Mouse (Mus musculus) lung, adult 2 months (tissue): ENCODE results near the gene Dhx33. TPM values are rescaled to one million over a fixed set of nuclear protein-coding genes. Genes with fewer than 3 reads are reported as not detected.

Experiments used
- DNase-seq: peaks from one replicate; pipeline ENCODE4 v3.0.0; 2022
- H3K4me1 ChIP-seq: fragments of 200-500 bp; 2 replicates; pipeline ENCODE4 v1.6.1; 2011; ENCODE audit warnings: low read length; ENCODE audit not compliant: control insufficient read depth, insufficient read depth
- H3K4me3 ChIP-seq: fragments of 200-500 bp; replicated peaks from 2 replicates; pipeline ENCODE3; 2011; ENCODE audit warnings: low read depth, mild to moderate bottlenecking, control low read depth, low read length; ENCODE audit errors: extremely low read depth
- CTCF ChIP-seq: fragments of 200-500 bp; IDR thresholded peaks from 2 replicates; pipeline ENCODE4 v1.5.1; 2011; ENCODE audit warnings: mild to moderate bottlenecking, low read length, control low read depth; ENCODE audit not compliant: insufficient read depth
- POLR2A ChIP-seq: fragments of 200-500 bp; IDR thresholded peaks from 2 replicates; pipeline ENCODE4 v1.6.1; 2011; ENCODE audit warnings: low read depth, mild to moderate bottlenecking, control low read depth, low read length, borderline replicate concordance; ENCODE audit errors: extremely low read depth
- WGBS: fragments of 180-500 bp; shearing (Covaris S2); methylation state at CpG from one replicate; pipeline ENCODE4 v1.1.7; 2018; 5-methylcytosine and 5-hydroxymethylcytosine counted together
- polyA plus RNA-seq: library from polyadenylated mRNA; depleted of rRNA; stranded (reverse); fragments of >200 nt; gene quantifications from 2 replicates; pipeline ENCODE4 v1.2.3, GENCODE M21; 2012

Gene Dhx33
- polyA plus RNA-seq, 1 experiment, result 20.5 TPM

DNA sequence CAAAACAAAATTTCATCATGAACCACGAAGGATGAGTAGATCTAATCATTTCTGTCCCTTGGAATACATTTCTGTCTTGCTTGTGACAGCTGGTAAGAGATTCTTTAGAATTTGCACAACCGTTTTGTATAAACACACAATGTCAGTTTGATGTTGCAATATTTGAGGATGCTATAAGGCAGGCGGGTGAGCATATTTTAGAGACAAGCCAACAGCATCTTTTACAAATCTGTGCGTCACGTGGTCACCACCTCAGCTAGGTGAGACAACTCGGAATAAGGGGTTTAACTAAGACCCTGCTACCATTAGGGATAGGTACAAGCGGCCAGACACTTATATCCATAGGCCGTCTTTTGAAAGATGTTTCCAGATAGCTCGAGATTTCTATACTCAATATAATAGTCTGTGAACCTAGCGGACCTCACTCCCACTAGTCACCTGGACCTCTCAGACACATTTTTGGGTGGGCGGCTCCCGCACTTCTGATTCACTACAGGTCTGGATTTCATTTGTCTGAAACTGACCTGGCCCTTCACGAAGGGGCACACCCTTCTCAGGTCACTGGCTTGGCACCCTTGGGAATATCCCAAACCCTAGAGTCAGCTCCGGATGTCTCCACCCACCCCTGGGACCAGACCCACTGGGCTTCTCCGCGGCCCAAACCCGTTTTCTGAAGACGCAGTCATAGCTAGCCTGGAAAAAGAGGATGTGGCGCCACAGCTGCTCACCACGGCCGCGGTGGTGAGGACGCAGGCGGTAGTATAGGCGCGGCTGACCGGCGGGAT is 14.4 kb upstream of the Dhx33 start:
- TF ChIP-seq CTCF (no peak), POLR2A (no peak)
- Histone ChIP-seq H3K4me1 (peaks cover 17% of the 10 kb centered on the region), H3K4me3 (peak overlapping the region; percentile 93)
- 3% methylated on average over 28 of the region's 28 CpGs for WGBS
- DNase-seq, result no peak

DNA sequence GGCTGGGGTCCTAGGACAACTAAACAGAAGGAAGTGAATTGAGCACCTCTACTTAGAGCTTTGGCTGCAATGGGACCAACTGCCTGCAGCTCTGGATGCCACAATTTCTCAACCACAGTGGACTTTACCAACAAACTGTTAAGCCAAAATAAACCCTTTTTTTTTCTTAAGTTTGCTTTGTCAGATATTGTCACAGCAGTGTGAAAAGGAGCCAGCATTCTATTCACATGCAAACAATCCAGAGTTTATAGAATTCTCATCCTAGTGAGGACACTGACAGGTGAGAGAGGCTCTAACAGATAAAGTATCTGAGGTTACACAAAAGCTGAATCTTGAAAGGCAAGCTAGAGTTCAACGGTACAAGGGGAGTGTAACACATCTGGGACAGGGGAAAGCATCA is 12.8 kb upstream of the Dhx33 start:
- no peak for TF ChIP-seq CTCF
- no peak for TF ChIP-seq POLR2A
- H3K4me1 ChIP-seq, result peaks cover 15% of the 10 kb centered on the region
- 80% methylated on average over 1 of the region's 1 CpGs for WGBS
- H3K4me3 ChIP-seq, result no peak overlapping the region
- DNase-seq, result no peak

DNA sequence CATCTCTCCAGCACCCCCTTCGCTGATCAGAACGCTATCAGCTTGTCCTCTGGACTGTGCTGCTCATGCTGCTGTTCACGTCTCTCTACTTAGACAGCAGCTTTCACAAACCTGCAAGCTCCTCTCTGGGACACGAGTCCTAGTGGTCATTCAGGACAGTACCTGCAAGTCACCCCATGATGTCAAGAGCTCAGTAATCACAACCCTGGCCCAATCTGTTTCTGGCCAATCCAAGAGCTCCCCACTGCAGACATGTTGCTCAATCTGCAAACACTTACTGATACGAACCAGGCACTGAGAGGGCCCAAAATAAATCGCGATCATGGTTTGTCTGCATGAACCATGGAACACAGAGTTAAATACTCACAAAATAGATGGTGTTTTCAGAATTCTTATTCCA is 8.5 kb upstream of the Dhx33 start:
- H3K4me3 ChIP-seq, result no peak overlapping the region
- TF ChIP-seq CTCF (no peak), POLR2A (no peak)
- WGBS, result 77% methylated on average over 7 of the region's 7 CpGs
- peaks cover 13% of the 10 kb centered on the region for H3K4me1 ChIP-seq
- DNase-seq, result peak; percentile 28

DNA sequence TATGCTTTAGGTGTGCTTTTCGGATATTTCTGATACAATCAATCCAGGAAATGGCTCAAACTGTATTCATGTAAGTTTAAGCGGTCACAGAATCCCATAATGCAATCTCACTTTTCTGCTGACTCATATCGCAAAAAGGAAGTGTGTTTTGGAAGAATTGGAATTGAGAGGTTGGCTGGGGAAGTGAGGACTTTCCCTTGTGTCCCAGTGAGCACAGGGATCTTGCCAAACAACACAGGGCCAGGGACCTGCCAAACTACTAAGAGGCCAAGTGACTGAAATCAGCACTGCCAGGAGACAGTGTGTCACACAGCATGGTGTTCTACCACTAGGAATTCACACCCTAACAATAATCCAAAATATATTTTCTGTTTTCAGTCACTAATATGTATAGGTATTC is 4.1 kb upstream of the Dhx33 start:
- H3K4me1 ChIP-seq, result peaks cover 7% of the 10 kb centered on the region
- no peak for TF ChIP-seq POLR2A
- no peak for TF ChIP-seq CTCF
- DNase-seq, result no peak
- H3K4me3 ChIP-seq, result no peak overlapping the region
- WGBS, result 57% methylated on average over 3 of the region's 3 CpGs

DNA sequence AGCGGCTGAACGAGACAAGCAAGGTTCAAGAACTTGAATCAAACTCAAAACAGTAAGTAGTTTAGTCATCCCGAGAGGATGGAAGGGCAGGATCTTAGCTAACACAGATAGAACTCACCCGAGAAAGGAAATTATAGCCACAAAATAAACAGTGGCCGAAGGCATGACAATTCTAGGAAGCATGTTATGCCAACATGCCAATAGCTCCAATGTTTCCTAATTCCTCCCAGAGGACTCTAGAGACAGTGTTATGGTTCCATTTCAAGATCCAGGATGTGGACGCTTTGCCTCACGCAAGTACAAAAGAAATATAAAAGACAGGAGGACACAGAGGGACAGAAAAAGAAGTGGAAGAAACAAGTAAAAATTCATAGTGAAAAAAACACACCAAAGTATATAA is 3.6 kb upstream of the Dhx33 start:
- 53% methylated on average over 7 of the region's 7 CpGs for WGBS
- Histone ChIP-seq H3K4me1 (peaks cover 10% of the 10 kb centered on the region), H3K4me3 (no peak overlapping the region)
- TF ChIP-seq CTCF (no peak), POLR2A (no peak)
- DNase-seq, result no peak

DNA sequence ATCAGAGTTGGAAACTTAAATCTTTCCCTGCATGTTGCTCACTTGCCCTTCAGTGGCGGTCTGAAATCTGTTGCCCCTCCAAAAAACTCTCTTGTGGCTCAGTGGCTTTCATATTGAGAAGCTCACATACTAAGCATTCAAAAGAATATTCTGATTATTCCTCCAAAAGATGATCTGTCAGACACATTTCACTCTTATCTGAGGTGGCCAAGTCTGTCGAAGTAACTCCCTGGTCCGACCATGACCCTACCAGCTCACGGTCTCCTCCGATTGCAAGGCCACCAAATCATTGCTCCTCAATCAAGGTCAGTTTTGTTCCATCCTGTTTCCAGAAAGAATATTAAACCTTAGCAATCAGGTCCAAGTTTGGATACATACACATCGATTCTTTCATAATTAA is 2.8 kb upstream of the Dhx33 start:
- 81% methylated on average over 6 of the region's 6 CpGs for WGBS
- no peak for TF ChIP-seq CTCF
- no peak for TF ChIP-seq POLR2A
- DNase-seq, result no peak
- H3K4me3 ChIP-seq, result no peak overlapping the region
- peaks cover 10% of the 10 kb centered on the region for H3K4me1 ChIP-seq

DNA sequence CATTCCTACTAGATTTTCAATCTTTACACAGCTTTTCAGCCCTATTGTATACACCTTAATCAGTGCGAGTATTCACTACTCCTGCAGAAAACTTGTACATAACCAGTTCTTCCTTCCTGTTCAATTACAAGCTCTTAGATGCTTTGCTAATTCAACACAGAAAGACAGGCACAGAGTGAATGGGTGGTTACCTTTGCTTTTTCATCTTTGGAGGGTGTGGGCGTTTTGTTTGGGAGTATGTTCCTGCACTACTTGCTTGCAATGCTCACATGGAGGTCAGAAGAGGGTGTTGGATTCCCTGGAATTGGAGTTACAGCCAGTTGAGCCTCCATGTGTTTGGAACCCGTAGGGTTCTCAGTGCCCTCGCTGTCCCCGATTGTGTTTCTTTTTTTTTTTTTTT is 809 bp upstream of the Dhx33 start:
- Histone ChIP-seq H3K4me1 (peaks cover 10% of the 10 kb centered on the region), H3K4me3 (peak overlapping the region; percentile 75)
- no peak for TF ChIP-seq POLR2A
- TF ChIP-seq CTCF, result no peak
- WGBS, result 28% methylated on average over 5 of the region's 5 CpGs
- DNase-seq, result no peak

DNA sequence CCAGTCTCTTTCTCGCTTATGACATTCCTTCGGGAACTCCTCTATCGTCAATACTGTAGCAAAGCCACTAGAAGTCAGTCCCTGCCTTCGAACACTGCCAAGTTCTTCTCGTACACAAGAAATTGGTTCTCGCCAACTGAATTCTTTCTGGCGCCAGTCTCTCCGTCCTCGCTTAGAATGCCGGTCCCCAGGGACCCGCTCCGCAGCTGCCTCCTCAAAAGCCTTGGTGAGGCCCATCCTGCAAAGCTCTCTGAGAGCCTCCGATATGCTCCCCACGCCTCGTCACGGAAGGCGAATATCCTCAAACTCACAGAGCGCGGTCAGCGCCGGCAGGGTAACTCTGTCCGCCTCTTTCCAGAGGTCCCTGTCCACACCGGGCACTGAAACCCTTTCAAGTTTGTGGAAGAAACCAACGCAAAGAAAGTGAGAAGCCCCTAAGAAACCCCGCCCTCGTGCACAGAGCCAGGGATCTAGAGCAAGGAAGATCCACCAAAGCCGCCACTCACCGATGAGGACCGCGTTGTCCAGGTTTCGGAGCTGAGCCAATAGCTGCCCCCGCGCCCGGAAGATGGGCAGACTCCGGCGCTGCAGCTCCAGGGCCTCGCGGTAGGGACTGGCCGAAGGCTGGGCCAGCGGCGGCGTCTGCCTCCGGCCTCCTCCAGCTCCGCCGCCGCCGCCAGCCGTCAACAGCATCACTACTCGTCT is 474 bp downstream of the Dhx33 start:
- WGBS, result under 1% methylated on average over 49 of the region's 49 CpGs
- DNase-seq, result no peak
- H3K4me3 ChIP-seq, result peak overlapping the region; percentile 75
- TF ChIP-seq CTCF, result no peak
- TF ChIP-seq POLR2A, result no peak
- H3K4me1 ChIP-seq, result peaks cover 6% of the 10 kb centered on the region

DNA sequence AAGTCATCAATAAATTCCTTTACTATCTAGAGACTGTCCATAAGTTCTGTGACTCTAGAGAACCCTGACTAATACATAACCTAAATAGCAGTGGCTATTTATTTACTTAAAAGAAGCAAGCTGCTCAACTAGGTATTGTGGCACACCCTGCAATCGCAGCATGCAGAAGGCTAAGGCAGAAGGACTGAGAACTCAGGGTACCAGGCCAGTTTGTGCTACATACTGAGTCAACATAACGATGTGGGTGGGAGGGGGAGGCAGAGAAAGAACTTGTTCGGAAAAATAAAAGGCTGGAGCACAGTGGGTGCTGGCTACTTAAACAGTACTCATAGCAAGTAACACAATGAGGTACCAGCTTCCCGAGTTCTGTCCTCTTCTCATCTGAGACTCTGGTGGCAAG is 3.1 kb downstream of the Dhx33 start:
- no peak for DNase-seq
- no peak for TF ChIP-seq CTCF
- no peak for TF ChIP-seq POLR2A
- Histone ChIP-seq H3K4me1 (peaks cover 6% of the 10 kb centered on the region; the same call in 1 of the 2 replicates), H3K4me3 (no peak overlapping the region)
- 83% methylated on average over 4 of the region's 4 CpGs for WGBS
